Mouse (Mus musculus) embryonic fibroblast, embryonic 13.5 days (primary cell): ENCODE measurements around the gene Myo1d. TPM values are rescaled to one million over a fixed set of nuclear protein-coding genes. Genes with fewer than 3 reads are reported as not detected.

Experiments
- H3K27ac ChIP-seq: 2 replicates; pipeline ENCODE4 v1.5.1; 2012; ENCODE audit warnings: low read length, control low read depth, inconsistent platforms; ENCODE audit not compliant: insufficient read depth
- H3K4me1 ChIP-seq: 2 replicates; pipeline ENCODE4 v1.6.1; 2011; ENCODE audit warnings: low read length; ENCODE audit not compliant: control insufficient read depth, insufficient read depth
- H3K4me3 ChIP-seq: 2 replicates; pipeline ENCODE4 v1.5.1; 2011; ENCODE audit warnings: mild to moderate bottlenecking, control low read depth, low read length; ENCODE audit not compliant: insufficient read depth
- CTCF ChIP-seq: IDR thresholded peaks from 2 replicates; pipeline ENCODE4 v1.5.1; 2011; ENCODE audit warnings: mild to moderate bottlenecking, control low read depth, low read length, moderate library complexity, borderline replicate concordance; ENCODE audit not compliant: insufficient read depth
- POLR2A ChIP-seq: IDR thresholded peaks from 2 replicates; pipeline ENCODE4 v1.6.1; 2011; ENCODE audit warnings: low read depth, mild to moderate bottlenecking, control low read depth, low read length, moderate library complexity
- polyA plus RNA-seq: library from polyadenylated mRNA; stranded (reverse); fragments of >200 nt; gene quantifications from 2 replicates; pipeline ENCODE4 v1.2.4, GENCODE M21; 2011; ENCODE audit warnings: low read depth; ENCODE audit not compliant: missing spikeins, insufficient read length

Myo1d gene
- polyA plus RNA-seq, 1 experiment = 29.5 TPM

DNA sequence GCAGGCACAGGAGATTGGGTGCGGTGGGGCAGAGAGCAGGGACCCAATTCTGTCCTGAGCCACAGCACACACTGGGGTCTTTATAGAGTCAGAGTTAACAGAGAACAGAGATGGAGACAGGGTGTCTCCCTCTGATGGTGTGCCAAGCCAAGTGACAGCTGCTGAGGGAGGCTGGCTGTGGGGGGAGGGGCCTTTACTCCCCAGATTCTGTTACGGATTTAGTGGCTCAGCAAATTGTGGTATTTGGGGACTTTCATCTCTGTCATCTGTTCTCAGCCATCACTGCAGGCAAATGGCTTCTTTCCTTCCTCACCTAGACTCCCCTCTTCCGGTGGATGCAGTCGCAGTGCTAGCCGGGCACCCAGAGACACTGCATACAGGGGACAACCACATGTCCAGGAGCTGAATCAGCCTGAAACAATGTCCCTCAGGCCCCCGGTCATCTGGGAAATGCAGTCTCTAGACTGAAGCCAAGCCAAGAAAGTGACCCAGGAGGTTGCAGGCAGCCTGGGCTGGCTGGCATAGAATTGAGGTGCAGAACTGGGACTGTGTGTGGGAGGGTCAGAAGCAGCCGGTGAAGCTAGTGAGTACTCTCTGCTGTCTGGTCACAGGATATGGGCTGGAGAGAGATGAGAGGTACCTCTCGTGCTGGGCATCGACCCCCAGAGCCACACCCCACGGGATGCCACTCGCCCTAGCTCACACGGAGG is 290.5 kb downstream of the Myo1d start:
- no peak for TF ChIP-seq POLR2A
- no peak overlapping the region for H3K4me3 ChIP-seq
- H3K4me1 ChIP-seq = peaks cover 24% of the 10 kb centered on the region; the same call in 1 of the 2 replicates
- H3K27ac ChIP-seq = no peak overlapping the region

DNA sequence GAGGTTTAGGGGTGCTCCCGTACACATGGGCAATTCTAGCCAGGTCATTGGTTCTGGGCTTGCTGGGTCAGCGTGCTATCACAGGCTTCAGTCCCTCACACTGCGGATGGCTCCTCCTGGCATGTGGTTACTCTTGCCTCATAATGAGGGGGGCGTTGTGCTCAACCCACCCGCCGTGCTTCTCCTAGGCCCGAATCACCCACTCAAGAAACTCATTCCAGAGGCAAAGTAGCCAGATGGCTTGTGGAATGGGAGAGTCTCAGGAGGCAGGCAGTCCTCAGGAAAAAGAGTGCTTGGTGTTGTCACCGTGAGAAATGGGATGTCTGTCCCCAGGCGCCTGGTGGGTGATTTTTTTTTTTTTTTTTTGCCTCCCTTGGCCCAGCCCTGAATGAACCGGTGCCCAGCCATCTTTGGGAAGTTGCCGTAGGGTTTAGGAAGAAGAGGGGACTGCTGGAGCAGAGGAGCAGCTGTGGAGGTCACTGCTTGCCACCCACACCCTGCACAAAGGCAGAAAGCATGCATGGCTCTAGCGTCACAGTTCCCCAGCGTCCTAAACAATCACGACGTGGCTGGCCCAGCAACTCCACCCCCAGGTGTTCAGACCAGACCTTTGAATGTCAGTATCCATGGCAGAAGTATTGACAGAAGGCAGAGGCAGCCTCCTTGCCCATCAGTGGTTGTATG is 291.8 kb downstream of the Myo1d start:
- TF ChIP-seq CTCF (no peak), POLR2A (no peak)
- Histone ChIP-seq H3K4me3 (no peak overlapping the region), H3K4me1 (peaks cover 25% of the 10 kb centered on the region; the same call in 1 of the 2 replicates), H3K27ac (no peak overlapping the region)

DNA sequence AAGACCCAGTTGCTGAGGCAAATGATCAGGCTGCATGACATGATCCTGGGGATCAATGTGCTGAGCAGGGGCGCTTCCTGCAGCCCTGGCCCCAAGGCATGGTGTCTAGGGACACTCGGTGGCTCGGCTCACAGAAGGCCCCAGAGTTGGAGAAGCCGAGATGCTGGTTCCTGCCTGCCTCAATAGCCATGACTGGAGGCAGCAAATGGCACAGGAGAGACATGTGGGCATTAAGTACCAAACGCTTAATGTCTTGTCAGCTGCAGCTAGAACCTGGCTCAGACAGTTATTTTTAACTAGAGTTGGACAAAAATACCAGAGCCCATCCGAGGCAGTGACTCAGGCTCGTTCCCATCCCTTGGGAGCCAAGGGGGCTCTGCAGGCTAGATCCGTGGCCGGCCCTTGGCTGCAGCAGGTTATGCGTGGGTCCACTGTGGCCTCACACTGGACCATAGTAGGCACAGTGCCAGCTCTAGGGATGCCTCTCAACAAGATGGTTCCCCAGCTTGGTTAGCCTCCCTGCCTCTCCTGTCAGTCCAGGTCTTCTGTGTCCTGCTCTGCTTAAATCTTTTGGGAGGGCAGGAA is 294.1 kb downstream of the Myo1d start:
- H3K27ac ChIP-seq = no peak overlapping the region
- TF ChIP-seq CTCF (no peak), POLR2A (no peak)
- H3K4me1 ChIP-seq = peaks cover 25% of the 10 kb centered on the region; the same call in 1 of the 2 replicates
- no peak overlapping the region for H3K4me3 ChIP-seq

DNA sequence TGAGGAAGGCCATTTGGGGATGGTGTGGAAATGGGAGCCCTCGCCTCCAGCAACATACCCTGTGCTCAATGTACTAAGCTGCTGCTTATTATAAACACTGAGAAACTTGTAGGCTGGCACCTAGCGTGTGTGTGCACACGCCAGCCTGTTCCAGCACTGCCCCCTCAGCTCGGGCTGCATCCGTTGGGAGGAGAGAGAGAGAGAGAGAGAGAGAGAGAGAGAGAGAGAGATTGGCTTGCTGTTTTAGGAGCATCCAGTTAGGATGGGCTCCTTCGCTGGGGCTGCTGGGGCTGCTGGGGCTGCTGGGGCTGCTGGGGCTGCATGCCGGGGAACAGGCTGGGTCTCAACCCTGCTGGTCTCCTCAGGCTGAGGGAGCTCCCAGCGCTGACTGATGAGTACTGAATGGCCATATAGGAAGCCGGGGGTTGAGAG is 294.7 kb downstream of the Myo1d start:
- TF ChIP-seq CTCF = no peak
- TF ChIP-seq POLR2A = no peak
- Histone ChIP-seq H3K4me1 (peaks cover 23% of the 10 kb centered on the region; the same call in 1 of the 2 replicates), H3K27ac (no peak overlapping the region), H3K4me3 (no peak overlapping the region)

DNA sequence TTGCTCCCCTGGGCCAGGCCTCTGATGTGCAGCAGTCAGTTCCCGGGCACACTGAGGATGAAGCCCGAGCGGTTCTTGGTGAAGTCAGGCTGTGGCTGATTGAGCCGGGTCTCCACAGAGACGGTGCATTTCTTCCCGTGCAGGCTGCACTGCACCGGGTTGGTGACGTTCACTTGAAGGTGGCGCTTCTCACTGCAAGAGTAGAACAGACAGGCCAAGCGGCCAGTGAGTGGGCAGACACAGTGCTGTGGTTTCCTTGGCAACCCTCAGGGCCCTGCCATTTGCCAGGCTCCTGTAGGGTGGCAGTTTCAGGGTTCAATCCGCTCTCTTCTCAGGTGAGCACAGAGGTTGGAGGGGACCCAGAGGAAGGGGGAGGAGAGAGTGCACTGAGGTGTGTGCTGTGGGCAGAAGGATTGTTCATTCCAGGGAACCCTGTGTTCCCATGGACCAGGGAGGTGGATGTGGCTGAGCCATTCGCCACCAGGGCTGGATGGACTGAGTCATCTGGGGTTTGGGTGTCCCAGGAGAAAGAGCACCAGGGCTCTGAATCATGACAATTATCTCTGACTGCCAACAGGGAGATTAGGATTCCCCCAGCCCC is 295.5 kb downstream of the Myo1d start:
- H3K27ac ChIP-seq = no peak overlapping the region
- TF ChIP-seq POLR2A (no peak), CTCF (no peak)
- H3K4me3 ChIP-seq = no peak overlapping the region
- H3K4me1 ChIP-seq = peaks cover 19% of the 10 kb centered on the region; the same call in 1 of the 2 replicates

DNA sequence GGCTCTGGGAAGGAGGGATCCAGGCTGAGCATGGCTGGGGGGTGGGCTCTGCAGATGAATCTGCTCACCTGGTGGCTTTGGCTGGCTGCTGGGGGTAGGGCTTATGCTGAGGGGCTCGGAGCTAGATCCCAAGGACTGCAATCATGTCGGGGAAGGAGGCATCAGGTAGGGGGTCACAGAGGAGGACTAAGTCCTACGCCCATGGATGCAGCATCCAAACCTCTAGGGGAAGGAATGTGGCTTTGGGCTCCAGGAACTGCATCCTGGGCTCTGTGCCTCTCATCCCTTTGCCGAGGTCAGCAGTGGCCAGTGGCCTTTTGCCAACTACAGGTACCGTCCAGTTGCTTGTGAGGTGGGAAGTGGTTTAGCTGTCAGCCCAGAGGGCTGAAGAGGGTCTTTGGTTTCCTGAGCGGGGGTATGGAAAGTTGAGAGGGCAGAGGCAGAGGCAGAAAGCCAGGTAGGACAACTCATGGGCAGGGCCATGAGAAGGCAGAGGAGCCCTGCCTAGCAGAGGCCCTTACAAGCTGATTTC is 296.2 kb downstream of the Myo1d start:
- TF ChIP-seq POLR2A (no peak), CTCF (no peak)
- Histone ChIP-seq H3K27ac (no peak overlapping the region), H3K4me1 (peaks cover 15% of the 10 kb centered on the region; the same call in 1 of the 2 replicates), H3K4me3 (no peak overlapping the region)

DNA sequence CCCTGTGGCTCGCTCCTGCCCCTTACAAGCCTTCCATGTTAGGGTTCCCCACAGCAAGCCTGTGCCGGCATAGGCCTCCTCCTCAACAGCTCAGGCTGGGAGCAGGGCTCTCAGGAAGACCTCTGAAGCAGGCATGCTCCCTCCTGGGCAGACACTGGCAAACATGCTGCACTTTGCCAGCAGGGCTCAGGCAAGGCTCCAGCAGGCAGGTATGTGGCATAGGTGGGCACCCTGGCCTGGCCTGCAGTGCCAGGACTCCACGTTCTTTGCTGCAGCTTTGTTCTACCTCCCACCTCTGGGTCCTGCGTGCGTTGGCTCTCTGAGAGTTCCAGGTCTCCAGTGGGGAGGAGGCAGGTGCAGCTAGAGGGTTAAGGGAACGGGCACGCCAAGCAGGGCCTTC is 296.9 kb downstream of the Myo1d start:
- peaks cover 15% of the 10 kb centered on the region; the same call in 1 of the 2 replicates for H3K4me1 ChIP-seq
- H3K27ac ChIP-seq = no peak overlapping the region
- H3K4me3 ChIP-seq = no peak overlapping the region
- TF ChIP-seq POLR2A (no peak), CTCF (no peak)

DNA sequence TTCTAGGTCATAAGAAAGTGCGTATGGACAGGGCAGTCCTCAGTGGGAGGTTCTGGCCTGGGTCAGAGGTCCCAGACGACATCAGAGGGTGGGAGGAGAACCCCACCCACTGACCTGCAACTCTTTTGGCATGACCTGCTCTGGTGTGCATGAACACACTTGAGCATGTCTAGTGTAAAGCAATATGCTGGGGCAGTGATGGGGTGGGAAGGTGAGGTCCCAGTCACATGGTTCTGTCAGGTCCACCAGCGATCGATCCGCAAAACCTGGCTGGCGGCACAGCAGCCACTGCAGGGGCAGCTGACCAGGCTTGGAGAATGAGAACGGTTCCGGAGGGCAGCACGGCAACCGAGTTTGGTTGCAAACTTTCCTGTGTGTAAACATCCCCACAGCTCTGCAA is 297.5 kb downstream of the Myo1d start:
- H3K4me1 ChIP-seq = peaks cover 15% of the 10 kb centered on the region; the same call in 1 of the 2 replicates
- no peak overlapping the region for H3K27ac ChIP-seq
- TF ChIP-seq CTCF = no peak
- TF ChIP-seq POLR2A = no peak
- no peak overlapping the region for H3K4me3 ChIP-seq

DNA sequence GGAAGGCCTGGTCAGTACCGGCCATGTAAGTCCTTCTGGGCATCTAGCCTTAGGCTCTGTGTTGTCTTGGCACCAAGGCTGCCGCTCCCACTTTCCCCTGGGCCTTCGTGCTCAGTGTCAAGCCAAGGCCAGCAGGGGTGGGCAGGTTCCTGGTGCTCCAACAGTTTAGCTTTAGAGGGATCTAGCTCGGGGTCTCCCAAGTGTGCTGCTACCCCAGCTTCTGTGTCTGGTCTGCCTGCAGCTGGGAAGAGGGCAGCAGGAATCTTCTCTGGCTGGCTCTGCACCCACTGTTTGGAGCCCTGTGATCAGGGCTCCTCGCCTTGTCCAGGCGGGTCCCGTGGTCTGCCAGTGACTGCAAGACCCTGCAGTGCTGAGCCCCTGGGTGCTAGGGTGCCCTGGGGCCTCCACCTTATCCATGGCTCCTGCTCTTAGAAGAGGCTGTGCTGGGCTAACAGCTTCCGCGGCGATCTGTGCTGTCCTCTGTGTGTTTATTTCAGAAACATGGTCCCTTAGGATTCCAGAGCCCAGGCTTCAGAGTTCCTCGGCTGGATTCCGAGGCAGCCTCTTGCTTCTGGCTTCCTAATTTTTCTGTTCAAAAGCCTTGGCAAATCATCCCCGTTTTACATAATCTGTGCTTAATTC is 298.3 kb downstream of the Myo1d start:
- Histone ChIP-seq H3K4me3 (no peak overlapping the region), H3K27ac (no peak overlapping the region), H3K4me1 (peaks cover 15% of the 10 kb centered on the region; the same call in 1 of the 2 replicates)
- TF ChIP-seq CTCF (no peak), POLR2A (no peak)
